Mouse (Mus musculus) bone marrow, adult 2 months (tissue): ENCODE measurements at regions not wholly inside any gene's neighbourhood (a gene's known extent, or its start where the extent isn't known, plus 50 kb on each side); places are given as distances from the start of the nearest gene placed in this dataset.

ENCODE experiments used
- CTCF ChIP-seq: fragments of 200-500 bp; IDR thresholded peaks from 2 replicates; pipeline ENCODE4 v1.5.1; 2011; ENCODE audit warnings: low read length, control low read depth; ENCODE audit not compliant: control insufficient read depth, insufficient read depth
- POLR2A ChIP-seq: fragments of 200-500 bp; IDR thresholded peaks from 2 replicates; pipeline ENCODE4 v1.6.1; 2011; ENCODE audit warnings: low read depth, mild to moderate bottlenecking, control low read depth, low read length, borderline replicate concordance; ENCODE audit not compliant: control insufficient read depth

DNA sequence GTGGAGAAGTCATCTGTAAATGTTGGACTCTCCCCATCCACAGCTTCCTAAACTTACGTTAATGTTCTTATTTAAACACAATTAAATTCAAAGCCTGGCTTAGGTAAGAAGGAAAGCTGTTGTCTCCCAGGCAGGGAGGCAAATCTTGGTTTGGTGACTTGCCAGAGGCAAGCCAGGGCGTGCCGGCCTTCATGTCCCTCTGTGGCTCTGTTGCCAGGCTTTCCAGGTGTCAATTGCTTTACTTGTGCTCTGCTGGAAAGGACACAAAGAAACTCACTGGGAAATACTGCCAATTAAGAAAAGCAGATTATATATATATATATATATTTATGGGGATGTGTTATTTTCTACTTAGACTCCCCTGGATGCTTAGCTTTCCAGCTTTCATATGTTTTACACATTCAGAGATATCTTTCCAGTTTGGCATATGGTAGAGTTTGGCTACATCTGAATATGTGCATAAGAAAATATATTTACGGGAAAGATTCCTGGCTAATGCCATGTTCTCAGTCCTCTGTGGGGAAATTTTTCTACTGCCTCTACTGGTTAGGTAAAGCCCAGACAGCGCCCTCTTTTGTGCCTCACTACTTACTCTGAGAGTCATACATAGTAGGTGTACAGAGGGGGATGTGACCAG, 223.1 kb downstream of the Fat4 start:
- TF ChIP-seq POLR2A (no peak), CTCF (no peak)
